22 mouse cellular contexts compared by ENCODE assay signal in genomic region chr19:14585235-14585634, GRCm38 (mm10). TPM values are rescaled to one million over a fixed set of nuclear protein-coding genes. Genes with fewer than 3 reads are reported as not detected.
DNase-seq lines count a peak whose midpoint lies in the region; ATAC-seq and TF ChIP-seq lines count a peak whose summit lies in the region.
"Had no signal": no experiment of that assay in that cellular context is flagged by ENCODE, and none has a peak within 500 bp of the region (broad histone marks: within the 10 kb centered on the region; RNA-seq: fewer than 3 reads in every experiment).

No protein-coding gene starts in this region.

- peak; percentile 40; the same call in 1 of the 2 replicates for ATAC-seq in megakaryocyte progenitor cell, adult 5-6 weeks (replicated peaks; ENCODE audit: poor library complexity)
- ATAC-seq: forebrain, embryonic 13.5 days; hindbrain, embryonic 16.5 days; intestine, embryonic 15.5 days had no signal

- DNase-seq in gastrocnemius, adult 2 months = no peak
- no peak for DNase-seq in gastrocnemius, adult 8-10 months (ENCODE audit: low spot score in 2 of 2)
- DNase-seq in right cerebral cortex, postnatal 4 days = no peak
- no peak for DNase-seq in lung, adult 18-20 months
- DNase-seq: adrenal gland, adult 2 months; adrenal gland, postnatal 14 days; cerebellum, adult 11-12 months; cerebellum, adult 8-10 months; cerebellum, postnatal 14 days; gastrocnemius, postnatal 14 days; heart, adult 18-20 months; heart, postnatal 10 days had no signal

- H3K4me3 ChIP-seq in gastrocnemius, adult 2 months = peak overlapping the region; percentile 34; the same call in 1 of the 2 replicates
- no peak overlapping the region for H3K4me3 ChIP-seq in bone marrow macrophage, adult 2 months (ENCODE audit: insufficient read depth, low read length)
- H3K4me3 ChIP-seq: forebrain, embryonic 10.5 days; forebrain, embryonic 13.5 days; heart, embryonic 12.5 days; heart, embryonic 15.5 days; hindbrain, embryonic 10.5 days; hindbrain, embryonic 13.5 days; intestine, embryonic 15.5 days had no signal

- intact Hi-C loops in gastrocnemius, adult 2 months (cut with DNase I) = no loop called here

- TF ChIP-seq POLR2A in bone marrow macrophage, adult 2 months (IDR thresholded peaks at IDR 0.05; ENCODE audit: borderline replicate concordance, low read depth, low read length) = no peak

- no peak for TF ChIP-seq CTCF in gastrocnemius, adult 2 months (IDR thresholded peaks at IDR 0.05)
- no peak for TF ChIP-seq CTCF in bone marrow macrophage, adult 2 months (IDR thresholded peaks at IDR 0.05; ENCODE audit: low read depth, low read length)

- H3K4me1 ChIP-seq in bone marrow macrophage, adult 2 months (ENCODE audit: control insufficient read depth, insufficient read depth, low read length) = peaks cover 30% of the 10 kb centered on the region

- H3K27ac ChIP-seq in gastrocnemius, adult 2 months = peak overlapping the region; percentile 80
- peak overlapping the region; percentile 62; the same call in 1 of the 2 replicates for H3K27ac ChIP-seq in bone marrow macrophage, adult 2 months (ENCODE audit: insufficient read depth, low read depth, low read length)
- H3K27ac ChIP-seq: forebrain, embryonic 10.5 days; forebrain, embryonic 13.5 days; heart, embryonic 15.5 days; hindbrain, embryonic 10.5 days; hindbrain, embryonic 13.5 days; intestine, embryonic 15.5 days had no signal

RNA-seq across cellular contexts. Expression of gene Tle4, which starts 12.6 kb away (rescaled TPM):
- total RNA-seq in gastrocnemius, adult 2 months (2021) = 10 to 100 TPM; 17.8 to 20.8 TPM
- 10 to 100 TPM; 15.0 to 17.9 (median 16.5) TPM for total RNA-seq in gastrocnemius, adult 8-10 months (2022)
- 28.5 and 29.8 TPM in 2 replicates for polyA plus RNA-seq in bone marrow macrophage, adult 2 months (2012; ENCODE audit: insufficient read depth, insufficient read length, missing spikeins)
- 27.1 and 27.9 TPM in 2 replicates for total RNA-seq in megakaryocyte progenitor cell, adult 5-6 weeks (2015)
- 15.4 and 18.2 TPM in 2 replicates for total RNA-seq in megakaryocyte progenitor cell, adult 5-6 weeks (2017)
